Mouse (Mus musculus): Measurements from ENCODE around the gene Btbd9.

GRCm38 (mm10) chr17:30623200-30623599 lies 46.9 kb upstream of the Btbd9 start:
- TF ChIP-seq POLR2A (IDR thresholded peaks at IDR 0.05; ENCODE audit: borderline replicate concordance, control insufficient read depth, low read depth, low read length) (no peak), CTCF (IDR thresholded peaks at IDR 0.05; ENCODE audit: control insufficient read depth, insufficient read depth, low read length) (no peak)
